Mouse (Mus musculus) heart, adult 9 months (tissue): ENCODE data around the gene Txlna.

ENCODE experiments used
- DNase-seq, 2 experiments: peaks; one replicate each; pipeline ENCODE4 v3.0.0; 2022; ENCODE audit warnings: low spot score in 2 of 2

The Txlna gene

DNA sequence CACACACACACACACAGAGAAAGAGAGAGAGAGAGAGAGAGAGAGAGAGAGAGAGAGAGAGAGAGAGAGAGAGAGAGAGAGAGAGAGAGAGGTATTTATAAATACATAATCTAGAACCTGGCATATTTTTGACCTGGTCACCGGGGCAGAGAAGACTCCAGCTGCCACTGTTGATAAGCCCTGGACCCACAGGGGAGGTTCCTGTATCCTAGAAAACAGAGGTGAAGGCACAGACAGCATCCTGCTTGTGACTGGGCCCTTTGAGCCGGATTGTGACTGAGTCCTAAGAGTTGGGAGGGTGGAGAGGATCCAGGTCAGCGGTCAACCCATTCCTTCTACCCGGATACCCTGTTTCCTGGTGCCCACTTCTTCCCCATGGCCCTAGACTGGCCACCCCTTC is 52.0 kb downstream of the Txlna start:
- DNase-seq = no peak

DNA sequence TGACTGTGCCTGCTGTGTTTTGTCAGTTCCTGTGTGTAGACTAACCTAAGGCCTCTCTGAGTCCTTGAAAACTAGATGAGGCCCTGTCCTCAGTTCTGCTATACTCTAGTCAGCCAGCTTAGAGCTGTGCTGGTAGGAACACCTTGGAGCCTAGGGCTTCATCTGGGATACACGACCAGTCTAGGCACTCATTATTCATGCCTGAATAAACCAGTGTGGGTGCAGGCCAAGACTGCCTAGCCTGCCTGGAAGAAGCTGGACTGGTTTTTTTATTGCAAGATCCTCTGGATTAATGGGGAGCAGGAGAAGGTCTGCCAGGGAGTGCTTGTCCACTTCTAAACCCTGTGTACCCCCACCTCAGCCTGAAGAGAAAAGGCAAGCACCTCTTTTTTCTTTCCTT is 53.9 kb downstream of the Txlna start:
- DNase-seq = no peak

DNA sequence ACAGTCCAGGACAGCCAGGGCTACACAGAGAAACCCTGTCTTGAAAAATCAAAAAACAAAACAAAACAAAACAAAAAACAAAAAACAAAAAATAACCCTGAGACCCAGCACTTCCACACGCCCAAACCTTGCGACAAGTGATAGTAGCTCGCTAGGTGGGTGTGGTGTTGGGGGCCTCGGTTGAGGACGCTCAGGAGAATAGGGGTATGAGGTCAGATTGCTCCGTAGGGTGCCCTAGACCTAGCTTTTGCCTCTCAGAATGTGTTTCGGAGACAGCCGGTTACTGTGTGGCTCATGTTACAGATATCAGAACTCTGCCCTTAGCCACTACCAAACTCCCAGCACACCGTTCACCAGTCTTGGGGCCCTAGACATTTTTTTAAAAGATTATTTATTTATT is 55.1 kb downstream of the Txlna start:
- DNase-seq = no peak

DNA sequence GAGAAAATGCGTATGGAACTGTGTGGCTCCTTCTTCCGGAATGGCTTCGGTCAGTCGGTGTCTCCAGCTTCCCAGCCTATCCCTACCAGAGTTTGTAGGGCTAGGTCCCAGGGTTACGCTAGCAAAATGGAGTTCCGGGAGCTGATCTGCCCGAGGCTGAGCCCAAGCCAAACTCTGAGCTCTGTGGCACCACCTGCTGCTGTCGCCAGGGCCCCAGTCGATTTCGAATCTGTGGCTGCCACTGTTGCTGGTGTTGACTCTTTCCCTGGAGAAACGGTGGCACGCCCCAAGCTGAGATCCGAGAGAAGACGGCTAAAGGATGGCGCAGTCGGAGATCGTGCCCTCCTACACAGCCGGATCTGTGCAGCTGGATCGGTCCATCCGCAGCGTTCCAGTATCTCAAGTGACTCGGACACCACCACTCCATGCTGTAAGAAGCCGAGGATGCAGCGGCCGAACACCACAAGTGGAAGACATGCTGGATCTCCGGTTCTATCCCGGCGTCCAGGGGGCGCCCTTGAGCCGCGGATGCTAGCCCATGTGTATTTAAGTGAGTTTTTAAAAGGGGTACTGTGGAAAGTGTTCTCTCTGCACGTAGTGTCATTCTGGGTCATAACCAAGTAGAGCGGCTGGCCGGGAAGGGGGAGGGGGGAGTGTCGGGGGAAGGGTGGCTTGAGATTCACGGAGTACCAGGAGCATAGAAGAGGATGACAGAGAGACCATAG is 55.8 kb downstream of the Txlna start:
- peak; percentile 74 to 83 for DNase-seq

DNA sequence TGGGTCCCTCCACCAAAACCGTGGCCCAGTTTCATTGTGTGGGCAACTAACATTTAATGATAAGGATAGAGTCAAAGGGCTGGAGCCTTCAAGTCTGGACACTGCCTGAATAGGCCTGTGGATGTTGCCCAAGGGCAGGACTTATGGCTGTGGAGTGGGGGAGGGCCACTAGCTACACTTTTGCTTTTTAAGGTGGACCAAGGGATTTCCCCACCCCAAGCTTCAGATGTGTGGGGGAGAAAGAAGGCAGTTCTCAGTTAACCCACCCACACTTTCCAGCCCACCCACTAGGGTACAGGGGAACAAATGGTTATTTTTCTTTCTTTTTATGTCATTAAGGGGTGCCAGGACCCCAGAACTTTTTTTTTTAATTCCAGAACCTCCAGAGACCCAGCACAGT is 56.5 kb downstream of the Txlna start:
- DNase-seq = no peak

DNA sequence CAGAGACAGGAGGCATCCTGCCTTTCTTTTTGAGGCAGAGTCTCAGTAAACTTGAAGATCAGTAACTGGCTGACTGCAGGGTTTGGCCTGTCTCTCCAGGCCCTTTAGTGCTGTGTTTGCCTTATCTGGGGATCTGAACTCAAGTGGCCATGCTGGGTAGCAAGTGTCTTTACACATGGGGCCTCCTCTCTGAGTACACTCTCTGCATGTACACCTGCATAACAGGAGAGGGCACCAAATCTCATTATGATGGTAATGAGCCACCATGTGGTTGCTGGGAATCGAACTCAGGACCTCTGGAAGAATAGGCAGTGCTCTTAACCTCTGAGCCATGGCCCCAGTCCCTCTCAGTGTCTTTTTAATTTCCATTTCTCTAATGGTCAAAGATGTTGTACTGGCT is 58.6 kb downstream of the Txlna start:
- DNase-seq = no peak

DNA sequence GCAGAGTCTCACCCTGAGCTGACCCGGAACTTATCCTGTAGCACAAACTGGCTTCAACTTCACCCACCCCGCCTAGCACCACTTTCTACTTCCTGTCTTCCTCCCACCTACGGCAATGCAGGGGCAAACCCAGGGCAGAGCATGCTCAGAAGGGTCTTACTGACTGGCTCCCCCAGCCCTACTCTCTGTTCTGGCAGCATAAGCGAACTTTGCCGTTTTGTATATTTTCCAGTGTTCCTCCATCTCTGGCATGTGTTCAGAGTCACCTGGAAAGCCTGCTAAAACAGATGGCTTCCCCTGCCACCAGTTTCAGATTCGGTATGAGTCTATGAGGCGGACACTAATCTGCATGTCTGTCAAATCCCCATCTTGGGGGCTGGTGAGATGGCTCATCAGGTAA is 60.5 kb downstream of the Txlna start:
- no peak for DNase-seq

DNA sequence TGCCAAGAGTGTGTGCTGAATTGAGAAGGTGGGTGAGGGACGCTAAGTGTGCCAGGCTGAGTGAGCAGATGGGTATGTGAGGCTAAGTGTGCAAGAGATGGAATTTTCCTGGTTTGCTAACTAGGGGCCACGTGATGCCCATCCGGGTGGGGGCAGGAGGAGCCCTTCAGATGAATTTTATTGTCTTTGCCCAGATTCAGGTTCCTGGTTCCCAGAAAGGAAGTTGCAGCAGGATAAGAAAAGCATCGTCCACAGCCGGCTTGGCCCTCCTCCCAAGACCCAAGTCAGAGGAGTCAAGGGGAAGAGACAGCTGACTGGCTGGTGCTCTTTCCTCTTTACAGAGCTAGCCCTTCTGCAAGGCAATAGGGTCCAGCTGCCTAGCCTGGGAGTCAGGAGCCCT is 62.4 kb downstream of the Txlna start, which contains the start of gene Fam167b:
TSS of gene Fam167b (minus strand) at position 84 of the 400 bp plus-strand sequence.
- DNase-seq = peak; percentile 38 to 59

DNA sequence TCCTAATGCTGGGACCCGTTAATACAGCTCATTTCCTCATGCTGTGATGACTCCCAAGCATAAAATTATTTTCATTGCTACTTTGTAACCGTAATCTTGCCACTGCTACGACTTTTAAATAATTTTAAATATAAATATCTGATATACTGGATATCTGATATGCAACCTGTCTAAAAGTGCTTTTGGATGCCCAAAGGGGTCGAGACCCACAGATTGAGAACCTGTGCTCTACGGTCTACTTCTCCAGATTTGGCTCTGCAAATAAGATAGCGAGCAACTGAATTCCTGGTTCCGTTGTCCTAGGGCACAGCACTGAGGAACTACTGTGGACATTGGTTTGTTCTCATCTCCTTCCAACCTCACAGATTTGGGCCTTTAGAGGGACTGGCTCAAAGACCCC is 63.2 kb downstream of the Txlna start:
- DNase-seq = no peak

DNA sequence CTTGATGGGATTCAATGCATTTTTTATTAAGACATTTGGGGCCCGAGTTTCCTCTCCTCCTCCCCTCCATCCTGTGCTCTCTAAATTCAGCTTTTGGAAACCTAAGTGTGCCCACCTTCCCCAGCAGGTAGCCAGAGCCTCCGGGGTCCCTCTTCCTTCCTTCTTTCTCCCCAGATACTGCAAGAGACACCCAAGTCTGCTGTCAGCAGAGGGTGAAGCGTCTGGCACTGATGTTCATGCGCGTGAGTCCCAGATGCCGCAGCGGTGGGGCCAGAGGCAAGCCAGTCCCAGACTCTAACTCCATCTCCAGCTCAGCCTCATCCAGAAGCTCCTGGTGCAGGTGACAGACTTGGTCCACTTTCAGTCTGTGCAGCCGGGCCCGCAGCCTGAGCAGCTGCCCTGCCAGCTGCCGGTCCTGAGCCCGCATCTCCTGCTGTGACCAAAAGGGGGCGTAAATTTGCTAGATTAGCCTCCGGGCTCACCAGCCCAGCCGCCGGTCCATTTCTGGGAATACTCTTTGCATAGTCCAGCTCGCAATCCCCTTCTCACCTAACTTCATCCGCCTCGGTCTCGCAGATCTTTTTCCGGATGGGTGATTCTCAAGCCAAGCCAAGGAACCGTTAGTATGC is 63.9 kb downstream of the Txlna start:
- DNase-seq = peak; percentile 38 to 43
